Mouse (Mus musculus): ENCODE measurements around the gene Fxr2.

- no peak for TF ChIP-seq CTCF (IDR thresholded peaks at IDR 0.05; ENCODE audit: control insufficient read depth, insufficient read depth, low read length)
- TF ChIP-seq POLR2A (IDR thresholded peaks at IDR 0.05; ENCODE audit: borderline replicate concordance, control insufficient read depth, low read depth, low read length) = no peak
Measured at GRCm38 (mm10) chr11:69584937-69585336, 47.9 kb upstream of the Fxr2 start.
